Mouse (Mus musculus) mature B cell (primary cell): ENCODE data around the gene Slc25a11.

Experiments used
- in situ Hi-C: fragments of 300-500 bp; cut with MboI; formaldehyde crosslinking; loops from 2 replicates; pipeline ENCODE4 v1.14.3; 2019

Slc25a11 gene

GRCm38 (mm10) chr11:70625473-70625872 is 21.8 kb downstream of the Slc25a11 start:
- in situ Hi-C loops: no loop called here

- in situ Hi-C loops: no loop called here
Observed at GRCm38 (mm10) chr11:70623053-70623742, 24.1 kb downstream of the Slc25a11 start.

- in situ Hi-C loops: no loop called here
Observed at GRCm38 (mm10) chr11:70621972-70622814, 25.1 kb downstream of the Slc25a11 start.

- in situ Hi-C loops: no loop called here
Observed at GRCm38 (mm10) chr11:70619101-70619500, 28.2 kb downstream of the Slc25a11 start, which contains the start of gene Chrne. Gene Chrne (minus strand): TSS chr11:70619216.

GRCm38 (mm10) chr11:70615516-70616093 is 31.7 kb downstream of the Slc25a11 start, which contains the start of gene 4930544D05Rik:
Gene 4930544D05Rik (plus strand): TSS chr11:70615848.
- in situ Hi-C loops: no loop called here

- in situ Hi-C loops: no loop called here
Observed at GRCm38 (mm10) chr11:70615074-70615473, 32.2 kb downstream of the Slc25a11 start.

GRCm38 (mm10) chr11:70612505-70612904 is 34.8 kb downstream of the Slc25a11 start:
- in situ Hi-C loops: no loop called here

GRCm38 (mm10) chr11:70610752-70611151 is 36.5 kb downstream of the Slc25a11 start:
- in situ Hi-C loops: no loop called here

- in situ Hi-C loops: loop anchor here (10.0 kb wide), 1 partner anchor 174 kb away; the partner anchor contains the start of gene Arrb2
Observed at GRCm38 (mm10) chr11:70608381-70609066, 38.8 kb downstream of the Slc25a11 start.

- in situ Hi-C loops: loop anchor here (10.0 kb wide), 1 partner anchor 173 kb away; the partner anchor contains the start of gene Arrb2
Observed at GRCm38 (mm10) chr11:70607611-70608010, 39.7 kb downstream of the Slc25a11 start.

- in situ Hi-C loops: loop anchor here (10.0 kb wide), 1 partner anchor 172 kb away; the partner anchor contains the start of gene Arrb2
Observed at GRCm38 (mm10) chr11:70606717-70607116, 40.6 kb downstream of the Slc25a11 start.

GRCm38 (mm10) chr11:70605024-70605566 is 42.2 kb downstream of the Slc25a11 start:
- in situ Hi-C loops: loop anchor here (10.0 kb wide), 1 partner anchor 170 kb away; the partner anchor contains the start of gene Arrb2

GRCm38 (mm10) chr11:70598451-70598953 is 48.8 kb downstream of the Slc25a11 start:
- in situ Hi-C loops: no loop called here

GRCm38 (mm10) chr11:70597301-70597700 is 50.0 kb downstream of the Slc25a11 start:
- in situ Hi-C loops: no loop called here

- in situ Hi-C loops: no loop called here
Observed at GRCm38 (mm10) chr11:70596094-70596493, 51.2 kb downstream of the Slc25a11 start.

- in situ Hi-C loops: no loop called here
Observed at GRCm38 (mm10) chr11:70595638-70596037, 51.6 kb downstream of the Slc25a11 start.

- in situ Hi-C loops: no loop called here
Observed at GRCm38 (mm10) chr11:70594253-70594989, 52.9 kb downstream of the Slc25a11 start.
